Mouse (Mus musculus) retina, embryonic 14.5 days (tissue): ENCODE measurements around the gene Adgrg6.
A peak's percentile ranks its signal among the peaks of the same experiment; 100 is the strongest.

Experiments
- DNase-seq: peaks from one replicate; pipeline ENCODE4 v3.0.0-alpha.2; 2015; ENCODE audit warnings: low spot score

Gene Adgrg6

GRCm38 (mm10) chr10:14391025-14391639 lies 154.3 kb downstream of the Adgrg6 start:
- peak; percentile 95 for DNase-seq

- DNase-seq: no peak
Observed at GRCm38 (mm10) chr10:14385574-14385973, 159.9 kb downstream of the Adgrg6 start.

- DNase-seq: no peak
Observed at GRCm38 (mm10) chr10:14365065-14365589, 180.3 kb downstream of the Adgrg6 start.

- no peak for DNase-seq
Observed at GRCm38 (mm10) chr10:14363226-14363625, 182.2 kb downstream of the Adgrg6 start.

- DNase-seq: no peak
Observed at GRCm38 (mm10) chr10:14358271-14358670, 187.2 kb downstream of the Adgrg6 start.
